Mouse (Mus musculus) fat pad, adult 2 months (tissue): ENCODE data around the gene Slfnl1.

Experiments used
- DNase-seq: peaks from one replicate; pipeline ENCODE4 v3.0.0-alpha.2; 2011; ENCODE audit warnings: low read depth, low spot score; ENCODE audit errors: extremely low read depth

Slfnl1 gene

DNA sequence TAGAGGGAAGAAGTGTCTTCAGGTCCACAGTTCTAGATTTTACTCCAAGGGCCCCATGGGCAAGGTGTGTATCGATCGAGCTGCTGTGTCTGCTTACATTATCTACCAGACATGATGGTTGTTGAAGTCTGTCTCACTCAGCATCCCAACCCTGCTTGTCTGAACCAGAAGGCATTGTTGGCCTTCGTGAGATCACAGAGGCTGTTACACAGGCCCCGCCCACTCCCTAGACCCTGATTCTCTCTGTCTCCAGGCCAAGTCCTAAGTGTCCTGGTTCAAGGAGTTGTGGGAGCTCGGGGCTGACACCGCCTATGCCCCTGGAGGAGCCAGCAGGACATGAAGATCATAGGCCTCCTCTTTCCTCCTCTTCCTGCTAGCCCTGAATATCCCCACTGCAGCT lies at the start of gene Slfnl1:
Slfnl1 (plus strand) TSS at position 246 of the 400 bp plus-strand sequence.
- no peak for DNase-seq

DNA sequence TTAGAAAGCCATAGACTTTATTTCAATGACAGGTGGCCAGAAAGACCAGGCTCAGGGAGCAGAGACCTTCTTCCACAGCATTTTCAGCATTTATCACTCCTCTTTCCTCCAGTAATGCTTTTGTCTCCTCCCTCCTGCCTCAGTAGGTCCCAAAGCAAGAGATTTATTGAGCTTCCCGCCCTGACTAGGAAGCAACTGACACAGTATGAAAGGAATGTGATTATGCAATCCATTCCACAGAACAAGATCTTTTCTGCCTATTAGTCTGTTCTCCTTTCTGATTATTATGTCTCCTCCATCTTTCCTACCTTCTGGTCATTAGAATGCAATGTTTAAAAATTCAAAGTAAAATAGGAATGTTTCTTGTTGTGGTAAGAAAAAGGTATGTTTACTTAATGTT lies 44.3 kb upstream of the Slfnl1 start:
- no peak for DNase-seq

- DNase-seq, result no peak
These were observed 25.1 kb upstream of the Slfnl1 start for GRCm38 (mm10) chr4:120506955-120507354.

GRCm38 (mm10) chr4:120511203-120511602 lies 20.8 kb upstream of the Slfnl1 start:
- no peak for DNase-seq

DNA sequence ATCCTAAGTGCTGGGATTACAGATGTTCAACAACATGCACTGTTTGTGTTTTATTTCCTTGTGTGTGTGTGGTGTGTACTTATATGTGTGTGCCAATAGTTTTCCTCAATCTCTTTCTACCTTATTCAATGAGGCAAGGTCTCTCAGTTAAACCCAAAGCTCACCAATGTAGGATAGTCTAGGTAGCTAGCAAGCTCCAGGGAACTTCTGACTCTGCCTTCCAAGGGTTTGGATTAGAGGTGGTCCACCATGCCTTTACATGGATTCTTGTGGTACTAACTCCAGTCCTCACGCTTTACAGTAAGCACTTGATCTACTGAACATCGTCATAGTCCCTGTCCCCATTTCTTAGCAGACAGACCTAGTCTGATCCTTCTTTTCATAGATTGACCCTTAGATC lies 17.7 kb upstream of the Slfnl1 start:
- DNase-seq, result no peak

- peak; percentile 93 for DNase-seq
These were observed 15.5 kb upstream of the Slfnl1 start for GRCm38 (mm10) chr4:120516491-120516890.

DNA sequence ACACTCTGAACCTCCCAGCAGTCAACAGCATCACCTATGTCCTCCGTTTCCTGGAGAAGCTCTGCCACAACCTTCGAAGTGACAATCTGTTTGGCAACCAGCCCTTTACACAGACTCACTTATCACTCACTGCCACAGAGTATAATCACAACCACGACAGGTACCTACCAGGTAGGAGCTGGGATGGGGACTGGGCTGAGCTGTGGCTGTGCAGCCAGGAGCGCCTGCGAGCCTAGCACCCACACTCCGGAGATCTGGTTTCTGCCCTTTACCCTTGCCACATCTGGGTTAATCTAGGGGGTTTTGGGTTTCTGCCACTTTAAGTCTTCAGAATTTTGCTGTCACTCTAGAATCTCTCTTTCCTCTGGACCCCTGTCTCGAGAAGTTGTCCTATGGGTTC lies 15.1 kb upstream of the Slfnl1 start:
- no peak for DNase-seq

GRCm38 (mm10) chr4:120517335-120517734 lies 14.7 kb upstream of the Slfnl1 start:
- DNase-seq, result peak; percentile 91

DNA sequence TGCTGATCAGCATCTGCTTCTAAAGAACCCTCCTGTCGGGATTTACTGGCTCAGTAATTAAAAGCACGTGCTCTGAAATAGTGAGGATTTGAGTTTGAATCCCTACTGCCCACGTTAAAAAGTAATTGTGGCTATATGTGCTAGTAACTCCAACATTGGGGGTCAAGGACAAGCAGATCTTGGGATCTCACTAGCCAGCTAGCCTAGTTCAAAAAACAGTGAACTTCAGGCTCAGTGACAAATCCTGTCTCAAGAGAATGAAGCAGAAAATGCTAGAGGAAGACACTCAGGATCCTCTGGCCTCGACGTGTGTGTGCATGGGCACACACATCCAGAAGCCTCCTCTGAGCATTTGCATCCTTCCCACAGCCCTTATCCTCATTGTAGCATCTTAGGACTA lies 10.3 kb upstream of the Slfnl1 start:
- DNase-seq, result no peak

- DNase-seq, result no peak
These were observed 9.7 kb upstream of the Slfnl1 start for GRCm38 (mm10) chr4:120522351-120522750.

DNA sequence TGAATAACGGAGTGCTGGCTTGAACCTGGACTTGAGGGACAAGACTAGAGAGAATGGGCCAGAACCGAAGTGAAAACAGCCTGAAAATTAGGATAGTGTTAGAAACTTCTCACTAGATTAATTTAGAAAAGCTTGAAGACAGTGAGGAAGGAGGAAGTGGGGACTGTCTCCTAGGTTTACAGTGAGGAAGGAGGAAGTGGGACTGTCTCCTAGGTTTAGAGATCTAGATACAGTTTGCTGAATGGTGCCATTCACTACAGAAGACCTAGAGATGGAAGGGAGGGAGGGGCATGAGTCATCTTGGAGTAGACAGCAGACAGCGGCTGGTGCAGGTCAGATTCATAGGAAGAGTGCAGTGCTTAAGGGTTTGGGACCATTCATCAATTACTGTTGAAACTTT lies 8.9 kb upstream of the Slfnl1 start:
- DNase-seq, result no peak

DNA sequence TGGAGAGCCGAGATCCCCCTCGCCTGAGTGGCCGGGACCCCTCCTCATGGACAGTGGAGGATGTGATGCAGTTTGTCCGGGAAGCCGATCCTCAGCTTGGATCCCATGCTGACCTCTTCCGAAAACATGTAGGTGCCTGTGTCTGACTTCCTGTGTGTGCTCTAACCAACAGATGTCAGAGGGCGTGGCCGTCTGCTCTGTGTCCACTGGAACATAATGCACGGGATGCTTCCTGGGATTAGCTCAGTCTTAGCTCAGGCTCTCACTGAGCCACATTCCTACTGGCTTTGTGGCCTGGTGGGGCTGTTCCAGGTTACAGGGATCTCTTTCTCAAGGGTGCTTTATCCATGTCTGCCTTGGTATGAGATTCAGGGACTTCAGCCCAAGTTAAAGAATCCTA lies 3.9 kb upstream of the Slfnl1 start:
- DNase-seq, result no peak

DNA sequence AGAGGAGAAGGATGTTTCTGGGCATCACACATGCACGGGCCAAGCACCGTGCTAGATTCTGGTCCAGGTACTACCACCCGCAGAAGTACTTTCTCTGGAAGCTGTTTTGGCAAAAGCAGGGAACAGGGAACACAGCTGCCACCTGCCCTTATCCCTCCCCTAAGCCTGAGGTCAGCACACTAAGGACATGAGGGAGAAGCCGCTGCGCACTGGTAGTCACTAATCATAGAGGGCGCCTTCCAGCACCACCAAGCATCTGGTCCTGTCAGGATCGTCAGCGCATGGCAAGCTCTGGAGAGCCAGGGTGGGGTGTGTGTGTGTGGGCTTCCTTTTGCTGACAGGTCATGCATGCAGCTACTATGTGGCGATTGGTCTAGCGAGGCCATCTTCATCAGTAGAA lies 6.6 kb downstream of the Slfnl1 start:
- no peak for DNase-seq

GRCm38 (mm10) chr4:120544896-120545295 lies 12.9 kb downstream of the Slfnl1 start:
- no peak for DNase-seq

- peak; percentile 90 for DNase-seq
These were observed 24.6 kb downstream of the Slfnl1 start for GRCm38 (mm10) chr4:120556592-120556991.

- no peak for DNase-seq
These were observed 33.7 kb downstream of the Slfnl1 start for GRCm38 (mm10) chr4:120565726-120566125.

- DNase-seq, result no peak
These were observed 36.0 kb downstream of the Slfnl1 start for GRCm38 (mm10) chr4:120568005-120568404.

DNA sequence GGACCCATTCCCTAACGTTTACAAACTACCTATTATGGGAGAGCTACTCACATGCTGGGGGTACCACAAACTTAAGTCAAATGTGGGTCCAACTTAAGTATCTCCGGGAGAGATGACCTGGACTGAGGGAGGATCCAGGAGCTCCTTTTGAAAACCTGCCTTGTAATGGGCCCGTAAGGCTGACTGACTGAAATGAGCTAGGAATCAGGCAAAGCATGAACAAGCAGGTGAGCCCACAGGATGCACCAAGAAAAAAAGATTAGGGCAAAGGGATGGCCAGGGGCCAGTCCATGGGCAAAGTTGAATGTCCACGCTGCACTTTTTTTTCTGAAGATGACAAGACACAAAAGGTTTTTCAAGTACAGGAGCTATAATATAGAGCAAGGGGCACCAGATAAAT lies 37.0 kb downstream of the Slfnl1 start:
- DNase-seq, result no peak

- no peak for DNase-seq
These were observed 37.7 kb downstream of the Slfnl1 start, which contains the start of gene Ctps for GRCm38 (mm10) chr4:120569486-120570437. Gene Ctps, minus strand, starts transcription at chr4:120570276.

DNA sequence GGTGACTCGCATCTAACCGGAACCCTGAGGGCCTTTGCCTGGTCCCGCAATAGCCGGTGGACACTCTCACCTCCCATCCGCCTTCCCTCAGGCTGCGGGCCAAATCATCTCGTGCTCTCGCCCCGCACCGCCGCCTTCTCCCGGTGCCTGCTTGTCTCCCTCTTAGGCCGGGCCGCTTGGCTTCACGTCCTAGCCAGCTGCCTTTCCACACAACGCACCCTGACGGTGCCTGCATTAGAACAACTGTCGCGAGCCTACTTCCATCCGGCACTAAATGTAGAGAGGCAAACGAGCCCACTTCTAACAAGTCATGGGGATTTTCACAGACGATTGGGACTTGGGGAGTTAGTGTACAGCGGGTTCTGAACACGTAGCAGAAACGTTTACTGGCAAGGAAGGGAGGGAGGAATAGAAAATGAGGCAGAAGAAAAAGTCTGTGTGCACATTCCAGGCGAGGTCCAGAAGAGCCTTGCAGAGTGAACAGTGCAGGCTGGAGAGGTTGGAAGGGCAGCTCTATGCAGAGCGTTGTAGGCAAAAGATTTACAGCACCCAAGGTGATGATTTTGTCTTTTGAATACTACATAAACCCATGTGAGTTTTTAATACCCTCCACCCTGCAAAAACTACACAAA lies 38.5 kb downstream of the Slfnl1 start:
- no peak for DNase-seq

- DNase-seq, result no peak
These were observed 39.0 kb downstream of the Slfnl1 start for GRCm38 (mm10) chr4:120571070-120571464.

DNA sequence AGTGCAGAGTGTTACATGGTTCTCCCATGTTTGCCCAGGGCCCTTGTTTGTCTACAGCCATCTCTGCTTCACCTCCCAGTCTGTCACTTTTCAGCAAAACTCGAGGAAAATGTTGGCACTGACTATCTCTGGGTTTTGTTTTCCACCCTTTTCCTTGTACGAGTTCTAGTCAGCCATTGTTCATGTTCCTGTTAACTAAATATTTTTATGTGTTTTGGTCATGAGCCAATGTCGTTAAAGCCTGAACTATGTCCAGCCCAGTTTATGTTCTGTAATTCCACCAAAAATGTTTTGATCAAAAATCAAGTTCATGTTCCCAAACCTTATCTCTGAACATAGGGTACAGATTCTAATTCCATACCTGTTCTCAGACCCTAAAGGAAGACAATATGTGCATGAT lies 39.7 kb downstream of the Slfnl1 start:
- no peak for DNase-seq
